Mouse (Mus musculus): Measurements from ENCODE around the gene Bmi1. TPM values are rescaled to one million over a fixed set of nuclear protein-coding genes. Genes with fewer than 3 reads are reported as not detected.

The Bmi1 gene
- total RNA-seq, 2 experiments from 2014 or later: 39.5 to 40.1 TPM

DNA sequence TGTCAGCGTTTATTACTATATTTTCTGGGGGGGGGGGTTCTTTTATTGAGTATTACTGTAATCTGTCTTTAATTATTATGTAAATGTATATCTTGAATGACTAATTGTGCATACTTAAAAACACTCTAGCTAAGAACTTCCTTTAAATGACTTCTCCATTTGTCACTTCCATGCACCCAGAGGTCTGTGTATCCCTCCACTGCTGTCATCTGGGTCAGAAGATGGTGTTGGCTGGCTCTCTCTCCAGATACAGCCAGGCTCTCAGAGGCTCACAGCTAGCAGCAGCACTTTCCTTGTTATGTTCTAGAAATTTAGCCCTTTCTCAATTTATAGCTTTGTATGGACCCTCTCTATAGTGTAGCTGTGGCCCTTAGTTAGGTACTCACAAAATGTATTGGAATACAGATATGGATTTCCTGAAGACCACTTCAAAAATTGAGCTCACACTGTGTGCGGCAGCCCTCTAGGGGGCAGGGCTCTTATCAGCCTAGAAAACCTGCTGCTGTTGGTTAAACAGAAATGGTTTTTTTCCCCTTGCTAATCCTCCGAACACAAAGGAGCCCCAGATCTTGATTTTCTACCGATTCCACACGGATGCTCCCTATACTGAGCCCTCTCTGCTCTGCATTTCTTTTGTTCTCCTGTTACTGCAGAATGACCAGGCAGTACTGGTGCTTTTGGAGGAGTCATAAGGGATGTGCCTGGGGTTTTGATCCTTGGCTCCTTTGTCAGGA is 57.7 kb downstream of the Bmi1 start:
- DNase-seq (ENCODE audit: extremely low spot score in 1 of 2, low spot score in 2 of 2): no peak
- no peak overlapping the region for H3K27ac ChIP-seq
- no peak overlapping the region for H3K4me3 ChIP-seq
- TF ChIP-seq CTCF (IDR thresholded peaks at IDR 0.05): peak; percentile 21; the same call in 1 of the 2 replicates
- intact Hi-C loops (cut with DNase I): no loop called here

Other genes with a start within 250 kb of the Bmi1 start
- 10 to 100 TPM; 80.5 to 89.2 TPM for gene Commd3, start 4.6 kb upstream of the Bmi1 start, total RNA-seq (2021)
- gene Spag6, start 17.0 kb downstream of the Bmi1 start, total RNA-seq (2021): 1 to 10 TPM; 8.9 TPM